Mouse (Mus musculus): ENCODE results near the gene Tifab. TPM values are rescaled to one million over a fixed set of nuclear protein-coding genes. Genes with fewer than 3 reads are reported as not detected.
"Not testable (repeated sequence)": the region's sequence is repeated elsewhere in the genome, so short reads cannot be mapped to it uniquely, and the experiment has no call there.

The Tifab gene
- polyA plus RNA-seq, 1 experiment from 2014 or later = 0.11 TPM

GRCm38 (mm10) chr13:56216090-56216489 is 37.4 kb upstream of the Tifab start:
- ATAC-seq (replicated peaks; ENCODE audit: low FRiP score) = no peak
- 9% methylated on average over 4 of the region's 4 CpGs for WGBS
- Histone ChIP-seq H3K27ac (ENCODE audit: low read depth, low read length) (0 out of 2 replicates have a peak overlapping the region, but pooled peaks have one; percentile 12), H3K4me3 (ENCODE audit: low read depth, low read length) (no peak overlapping the region), H3K9ac (ENCODE audit: low read length) (peak overlapping the region; percentile 24; the same call in 1 of the 2 replicates), H3K9me3 (ENCODE audit: control insufficient read depth, low read length) (peaks cover under 1% of the 10 kb centered on the region; the same call in 1 of the 2 replicates), H3K27me3 (ENCODE audit: control insufficient read depth, insufficient read depth, low read length) (peaks cover 17% of the 10 kb centered on the region), H3K36me3 (ENCODE audit: control insufficient read depth, insufficient read depth, low read length) (no peaks in the 10 kb centered on the region), H3K4me2 (ENCODE audit: low read depth, low read length, severe bottlenecking) (no peak overlapping the region), H3K4me1 (replicated peaks; ENCODE audit: control insufficient read depth, insufficient read depth, low read length) (peaks cover 21% of the 10 kb centered on the region)
- DNase-seq (ENCODE audit: low spot score) = no peak

GRCm38 (mm10) chr13:56214633-56215032 is 35.9 kb upstream of the Tifab start:
- DNase-seq (ENCODE audit: low spot score) (no peak), ATAC-seq (replicated peaks; ENCODE audit: low FRiP score) (no peak)
- H3K27ac ChIP-seq (ENCODE audit: low read depth, low read length) = no peak overlapping the region
- no peaks in the 10 kb centered on the region for H3K36me3 ChIP-seq (ENCODE audit: control insufficient read depth, insufficient read depth, low read length)
- peaks cover 23% of the 10 kb centered on the region for H3K4me1 ChIP-seq (replicated peaks; ENCODE audit: control insufficient read depth, insufficient read depth, low read length)
- no peak overlapping the region for H3K4me3 ChIP-seq (ENCODE audit: low read depth, low read length)
- 17% methylated on average over 5 of the region's 5 CpGs for WGBS
- peaks cover 17% of the 10 kb centered on the region for H3K27me3 ChIP-seq (ENCODE audit: control insufficient read depth, insufficient read depth, low read length)
- H3K4me2 ChIP-seq (ENCODE audit: low read depth, low read length, severe bottlenecking) = no peak overlapping the region
- peaks cover 4% of the 10 kb centered on the region; the same call in 1 of the 2 replicates for H3K9me3 ChIP-seq (ENCODE audit: control insufficient read depth, low read length)
- H3K9ac ChIP-seq (ENCODE audit: low read length) = no peak overlapping the region

GRCm38 (mm10) chr13:56209067-56209411 is 30.4 kb upstream of the Tifab start:
- DNase-seq (ENCODE audit: low spot score) (no peak), ATAC-seq (replicated peaks; ENCODE audit: low FRiP score) (no peak)
- peak overlapping the region; percentile 45 for H3K4me2 ChIP-seq (ENCODE audit: low read depth, low read length, severe bottlenecking)
- 7% methylated on average over 8 of the region's 8 CpGs for WGBS
- peaks cover 18% of the 10 kb centered on the region for H3K4me1 ChIP-seq (replicated peaks; ENCODE audit: control insufficient read depth, insufficient read depth, low read length)
- peak overlapping the region; percentile 85 for H3K27ac ChIP-seq (ENCODE audit: low read depth, low read length)
- H3K36me3 ChIP-seq (ENCODE audit: control insufficient read depth, insufficient read depth, low read length) = no peaks in the 10 kb centered on the region
- H3K9me3 ChIP-seq (ENCODE audit: control insufficient read depth, low read length) = peaks cover 4% of the 10 kb centered on the region; the same call in 1 of the 2 replicates
- peaks cover 7% of the 10 kb centered on the region for H3K27me3 ChIP-seq (ENCODE audit: control insufficient read depth, insufficient read depth, low read length)
- peak overlapping the region; percentile 9; the same call in 1 of the 2 replicates for H3K4me3 ChIP-seq (ENCODE audit: low read depth, low read length)
- peak overlapping the region; percentile 25; the same call in 1 of the 2 replicates for H3K9ac ChIP-seq (ENCODE audit: low read length)

- WGBS = under 1% methylated on average over 35 of the region's 35 CpGs
- Histone ChIP-seq H3K9me3 (ENCODE audit: control insufficient read depth, low read length) (peaks cover 4% of the 10 kb centered on the region; the same call in 1 of the 2 replicates), H3K27me3 (ENCODE audit: control insufficient read depth, insufficient read depth, low read length) (peaks cover 7% of the 10 kb centered on the region), H3K27ac (ENCODE audit: low read depth, low read length) (peak overlapping the region; percentile 90), H3K4me1 (replicated peaks; ENCODE audit: control insufficient read depth, insufficient read depth, low read length) (peaks cover 18% of the 10 kb centered on the region), H3K9ac (ENCODE audit: low read length) (peak overlapping the region; percentile 25; the same call in 1 of the 2 replicates), H3K4me2 (ENCODE audit: low read depth, low read length, severe bottlenecking) (peak overlapping the region; percentile 45), H3K4me3 (ENCODE audit: low read depth, low read length) (peak overlapping the region; percentile 9; the same call in 1 of the 2 replicates), H3K36me3 (ENCODE audit: control insufficient read depth, insufficient read depth, low read length) (no peaks in the 10 kb centered on the region)
- DNase-seq (ENCODE audit: low spot score) (peak; percentile 87), ATAC-seq (replicated peaks; ENCODE audit: low FRiP score) (peak; percentile 95)
These were observed 29.8 kb upstream of the Tifab start for GRCm38 (mm10) chr13:56208225-56209066.

GRCm38 (mm10) chr13:56199506-56199905 is 20.8 kb upstream of the Tifab start:
- peaks cover 4% of the 10 kb centered on the region; the same call in 1 of the 2 replicates for H3K4me1 ChIP-seq (replicated peaks; ENCODE audit: control insufficient read depth, insufficient read depth, low read length)
- H3K4me2 ChIP-seq (ENCODE audit: low read depth, low read length, severe bottlenecking) = no peak overlapping the region
- ATAC-seq (replicated peaks; ENCODE audit: low FRiP score) (peak; percentile 75; the same call in 1 of the 2 replicates), DNase-seq (ENCODE audit: low spot score) (peak; percentile 70)
- H3K9ac ChIP-seq (ENCODE audit: low read length) = no peak overlapping the region
- H3K36me3 ChIP-seq (ENCODE audit: control insufficient read depth, insufficient read depth, low read length) = no peaks in the 10 kb centered on the region
- H3K27me3 ChIP-seq (ENCODE audit: control insufficient read depth, insufficient read depth, low read length) = peaks cover 8% of the 10 kb centered on the region; the same call in 1 of the 2 replicates
- H3K4me3 ChIP-seq (ENCODE audit: low read depth, low read length) = no peak overlapping the region
- no peaks in the 10 kb centered on the region for H3K9me3 ChIP-seq (ENCODE audit: control insufficient read depth, low read length)
- peak overlapping the region; percentile 19 for H3K27ac ChIP-seq (ENCODE audit: low read depth, low read length)
- 47% methylated on average over 8 of the region's 8 CpGs for WGBS

- Histone ChIP-seq H3K9ac (ENCODE audit: low read length) (no peak overlapping the region), H3K9me3 (ENCODE audit: control insufficient read depth, low read length) (no peaks in the 10 kb centered on the region), H3K27me3 (ENCODE audit: control insufficient read depth, insufficient read depth, low read length) (peaks cover 8% of the 10 kb centered on the region; the same call in 1 of the 2 replicates), H3K4me2 (ENCODE audit: low read depth, low read length, severe bottlenecking) (no peak overlapping the region), H3K4me1 (replicated peaks; ENCODE audit: control insufficient read depth, insufficient read depth, low read length) (peaks cover 4% of the 10 kb centered on the region; the same call in 1 of the 2 replicates), H3K36me3 (ENCODE audit: control insufficient read depth, insufficient read depth, low read length) (no peaks in the 10 kb centered on the region), H3K27ac (ENCODE audit: low read depth, low read length) (no peak overlapping the region), H3K4me3 (ENCODE audit: low read depth, low read length) (no peak overlapping the region)
- DNase-seq (ENCODE audit: low spot score) = peak; percentile 97
- 13% methylated on average over 15 of the region's 15 CpGs for WGBS
- peak; percentile 51 for ATAC-seq (replicated peaks; ENCODE audit: low FRiP score)
These were observed 19.0 kb upstream of the Tifab start for GRCm38 (mm10) chr13:56197473-56198266.

GRCm38 (mm10) chr13:56197031-56197430 is 18.3 kb upstream of the Tifab start:
- Histone ChIP-seq H3K27ac (ENCODE audit: low read depth, low read length) (no peak overlapping the region), H3K4me2 (ENCODE audit: low read depth, low read length, severe bottlenecking) (no peak overlapping the region), H3K4me3 (ENCODE audit: low read depth, low read length) (no peak overlapping the region), H3K9ac (ENCODE audit: low read length) (peak overlapping the region; percentile 23; the same call in 1 of the 2 replicates), H3K4me1 (replicated peaks; ENCODE audit: control insufficient read depth, insufficient read depth, low read length) (peaks cover 4% of the 10 kb centered on the region; the same call in 1 of the 2 replicates), H3K36me3 (ENCODE audit: control insufficient read depth, insufficient read depth, low read length) (no peaks in the 10 kb centered on the region), H3K27me3 (ENCODE audit: control insufficient read depth, insufficient read depth, low read length) (peaks cover 8% of the 10 kb centered on the region; the same call in 1 of the 2 replicates), H3K9me3 (ENCODE audit: control insufficient read depth, low read length) (no peaks in the 10 kb centered on the region)
- 68% methylated on average over 12 of the region's 12 CpGs for WGBS
- ATAC-seq (replicated peaks; ENCODE audit: low FRiP score) (no peak), DNase-seq (ENCODE audit: low spot score) (no peak)

GRCm38 (mm10) chr13:56195824-56196223 is 17.1 kb upstream of the Tifab start:
- H3K9ac ChIP-seq (ENCODE audit: low read length); H3K36me3 ChIP-seq (ENCODE audit: control insufficient read depth, insufficient read depth, low read length); H3K4me1 ChIP-seq (replicated peaks; ENCODE audit: control insufficient read depth, insufficient read depth, low read length); H3K4me2 ChIP-seq (ENCODE audit: low read depth, low read length, severe bottlenecking); H3K27ac ChIP-seq (ENCODE audit: low read depth, low read length); H3K27me3 ChIP-seq (ENCODE audit: control insufficient read depth, insufficient read depth, low read length); H3K9me3 ChIP-seq (ENCODE audit: control insufficient read depth, low read length); DNase-seq (ENCODE audit: low spot score); ATAC-seq (replicated peaks; ENCODE audit: low FRiP score); H3K4me3 ChIP-seq (ENCODE audit: low read depth, low read length): not testable (repeated sequence)
- 91% methylated on average over 11 of the region's 11 CpGs for WGBS

Measured in forebrain, embryonic 11.5 days (tissue).